Mouse (Mus musculus) bone marrow macrophage, adult 2 months (primary cell): ENCODE results near the gene Naa40.

ENCODE experiments used
- CTCF ChIP-seq: IDR thresholded peaks from 2 replicates; pipeline ENCODE4 v1.5.1; 2012; ENCODE audit warnings: low read depth, mild to moderate bottlenecking, low read length, moderate library complexity
- POLR2A ChIP-seq: IDR thresholded peaks from 2 replicates; pipeline ENCODE4 v1.6.1; 2012; ENCODE audit warnings: mild to moderate bottlenecking, low read depth, low read length, borderline replicate concordance

DNA sequence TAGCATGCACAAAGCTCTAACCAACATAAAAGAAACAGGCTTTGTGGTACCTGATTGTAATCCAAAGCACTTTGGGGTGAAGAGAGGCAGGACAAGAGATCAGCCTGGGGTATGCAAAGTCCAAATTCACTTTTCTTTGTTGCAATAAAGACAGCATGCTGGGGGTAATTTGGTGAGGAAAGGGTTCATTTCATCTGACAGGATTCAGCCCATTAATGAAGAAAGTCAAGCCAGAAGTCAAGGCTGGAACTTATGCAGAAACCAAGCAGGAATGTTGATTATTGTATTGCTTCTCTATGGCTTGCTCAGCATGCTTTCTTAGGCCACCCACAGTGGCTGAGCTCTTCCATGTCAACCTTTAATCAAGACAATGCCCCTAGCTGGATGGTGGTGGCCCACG, 20.5 kb upstream of the Naa40 start:
- TF ChIP-seq POLR2A (no peak), CTCF (no peak)
